Mouse (Mus musculus) olfactory bulb, adult 2 months (tissue): ENCODE results near the gene Car1.

Experiments used
- CTCF ChIP-seq: fragments of 200-500 bp; IDR thresholded peaks from 2 replicates; pipeline ENCODE4 v1.5.1; 2012; ENCODE audit warnings: low read depth, mild to moderate bottlenecking, low read length, moderate library complexity; ENCODE audit not compliant: insufficient read depth
- POLR2A ChIP-seq: fragments of 200-500 bp; IDR thresholded peaks from 2 replicates; pipeline ENCODE4 v1.6.1; 2012; ENCODE audit warnings: mild to moderate bottlenecking, low read depth, low read length, moderate library complexity; ENCODE audit not compliant: insufficient read depth

DNA sequence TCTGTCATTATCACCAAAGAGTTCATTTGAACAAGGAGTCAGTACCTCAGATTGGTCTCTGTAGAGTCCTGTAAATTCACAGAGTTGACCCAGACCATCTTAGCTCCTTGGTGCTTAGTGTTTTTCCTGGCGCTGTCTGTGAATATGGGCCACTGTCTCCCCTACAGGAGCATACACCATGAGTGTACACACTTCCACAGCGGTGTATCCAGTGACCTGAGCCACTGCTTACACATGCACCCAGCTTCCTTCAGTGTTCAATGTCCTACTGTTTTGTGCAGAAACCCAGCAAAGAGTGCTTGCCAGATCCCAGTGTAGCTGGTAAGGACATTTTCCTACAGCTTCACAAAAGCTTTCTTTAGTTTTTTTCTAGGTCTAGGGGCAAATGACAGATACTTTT lies 22.8 kb downstream of the Car1 start:
- TF ChIP-seq POLR2A (no peak), CTCF (no peak)
